Mouse (Mus musculus): ENCODE results near the gene Tlr2.
"Not testable (repeated sequence)": the region's sequence is repeated elsewhere in the genome, so short reads cannot be mapped to it uniquely, and the experiment has no call there.

Tlr2 gene

GRCm38 (mm10) chr3:83841095-83841850 is at the start of gene Tlr2:
Gene Tlr2, minus strand, starts transcription at chr3:83841767.
- peak; percentile 34 for DNase-seq (ENCODE audit: low read depth, low spot score)

DNA sequence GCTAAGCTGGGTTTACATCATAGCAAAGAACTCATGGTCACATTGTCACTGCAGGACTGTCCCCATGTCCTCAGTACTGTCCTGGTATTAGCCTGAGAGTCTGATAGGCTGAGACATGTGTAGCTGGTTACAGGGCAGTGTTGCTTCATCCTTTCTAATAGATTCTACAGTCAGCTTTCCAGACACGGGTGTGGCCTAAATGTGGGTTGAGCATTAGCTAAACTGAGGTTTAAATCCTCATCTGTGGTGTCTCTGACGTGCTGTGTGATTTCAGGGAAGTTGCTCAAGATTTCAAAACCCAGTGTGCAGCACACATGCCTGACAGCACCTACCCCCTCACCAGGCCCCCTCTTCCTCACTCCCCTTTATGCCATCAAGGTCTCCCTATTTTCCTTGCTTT is 43.6 kb upstream of the Tlr2 start:
- no peak for DNase-seq (ENCODE audit: low read depth, low spot score)

DNA sequence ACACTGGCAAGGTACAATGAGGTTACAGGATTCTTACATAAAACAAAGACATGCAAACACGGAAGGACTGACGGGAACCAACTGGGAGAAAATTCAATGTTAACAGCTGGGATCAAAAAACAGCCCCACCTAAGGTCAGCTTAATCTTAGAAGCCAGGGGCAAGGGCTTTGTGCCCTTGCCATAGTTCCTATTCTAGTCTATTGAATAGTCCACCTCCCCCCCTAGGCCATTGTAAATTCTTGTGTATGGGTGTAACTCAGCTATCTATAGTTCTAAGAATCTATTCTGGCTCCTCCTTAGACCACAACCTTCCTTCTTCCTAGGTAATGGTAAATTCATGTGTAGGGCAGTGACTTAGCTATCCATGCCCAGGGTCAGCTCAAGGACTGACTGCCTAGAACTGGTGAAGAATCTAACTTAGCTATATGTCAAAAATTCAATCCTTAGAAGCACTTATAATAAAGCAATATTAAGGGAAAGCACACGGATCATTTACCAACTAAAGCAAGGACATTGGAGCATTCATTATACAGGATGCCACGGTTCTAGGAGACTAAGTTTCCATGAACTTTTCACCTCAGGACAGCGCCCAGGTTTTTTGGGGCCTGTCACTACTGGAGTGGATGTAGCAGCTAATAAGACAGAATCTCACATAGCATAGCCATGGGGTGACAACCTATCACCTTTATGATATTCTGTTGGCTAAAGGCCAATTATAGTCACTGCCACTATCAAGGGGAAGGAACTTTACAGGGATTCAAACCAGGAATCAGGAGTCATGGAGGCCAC is 37.9 kb upstream of the Tlr2 start:
- not testable (repeated sequence) for DNase-seq (ENCODE audit: low read depth, low spot score)

- no peak for DNase-seq (ENCODE audit: low read depth, low spot score)
Observed at GRCm38 (mm10) chr3:83878801-83879200, 37.2 kb upstream of the Tlr2 start.

GRCm38 (mm10) chr3:83876299-83876698 is 34.7 kb upstream of the Tlr2 start:
- no peak for DNase-seq (ENCODE audit: low read depth, low spot score)

- DNase-seq (ENCODE audit: low read depth, low spot score): not testable (repeated sequence)
Observed at GRCm38 (mm10) chr3:83875078-83875477, 33.5 kb upstream of the Tlr2 start.

GRCm38 (mm10) chr3:83872853-83873252 is 31.3 kb upstream of the Tlr2 start:
- DNase-seq (ENCODE audit: low read depth, low spot score): not testable (repeated sequence)

- not testable (repeated sequence) for DNase-seq (ENCODE audit: low read depth, low spot score)
Observed at GRCm38 (mm10) chr3:83871962-83872361, 30.4 kb upstream of the Tlr2 start.

DNA sequence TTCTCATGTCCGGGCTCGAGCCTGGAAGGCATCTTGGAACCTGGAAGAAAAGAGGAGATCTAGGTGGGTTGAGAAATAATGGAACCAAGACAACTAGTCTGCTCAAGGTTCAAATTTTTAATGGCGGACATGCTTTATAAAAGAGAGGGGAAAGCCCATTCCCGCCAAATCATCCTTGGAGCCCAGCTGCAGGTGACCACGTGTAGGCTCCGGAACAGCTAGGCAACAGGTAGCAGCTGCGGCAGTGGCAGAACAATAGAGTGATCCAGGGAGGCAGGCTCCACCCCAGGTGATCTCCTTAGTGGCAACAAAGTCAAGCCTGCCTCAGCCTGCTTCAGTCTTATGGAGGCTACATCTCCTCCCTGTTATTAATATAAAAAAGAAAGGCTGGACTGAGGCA is 30.0 kb upstream of the Tlr2 start:
- DNase-seq (ENCODE audit: low read depth, low spot score): not testable (repeated sequence)

GRCm38 (mm10) chr3:83869776-83870175 is 28.2 kb upstream of the Tlr2 start:
- DNase-seq (ENCODE audit: low read depth, low spot score): no peak

GRCm38 (mm10) chr3:83867026-83867425 is 25.5 kb upstream of the Tlr2 start:
- DNase-seq (ENCODE audit: low read depth, low spot score): not testable (repeated sequence)

GRCm38 (mm10) chr3:83865216-83865615 is 23.6 kb upstream of the Tlr2 start:
- DNase-seq (ENCODE audit: low read depth, low spot score): no peak

DNA sequence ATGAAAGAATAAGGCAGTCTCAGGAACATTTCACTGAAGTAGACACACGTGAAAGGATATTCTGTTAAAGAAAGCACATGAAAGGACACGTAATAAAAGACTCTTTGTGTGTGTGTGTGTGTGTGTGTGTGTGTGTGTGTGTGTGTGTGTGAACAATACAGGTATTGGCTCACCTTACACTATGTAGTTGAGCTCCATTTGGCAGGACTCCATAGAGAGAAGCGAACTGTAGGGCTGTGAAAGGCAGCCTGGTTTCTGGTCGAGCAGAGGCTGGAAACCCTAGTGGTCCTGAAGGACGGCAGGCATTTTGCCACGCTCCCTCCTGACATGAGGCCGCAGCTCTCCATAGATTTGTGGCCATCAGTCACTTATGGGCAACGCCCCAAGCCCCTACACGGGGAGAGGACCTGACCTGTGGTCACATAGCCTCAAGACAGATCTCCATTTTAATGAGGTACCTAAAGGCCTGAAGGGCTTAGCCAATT is 22.5 kb upstream of the Tlr2 start:
- DNase-seq (ENCODE audit: low read depth, low spot score): no peak

DNA sequence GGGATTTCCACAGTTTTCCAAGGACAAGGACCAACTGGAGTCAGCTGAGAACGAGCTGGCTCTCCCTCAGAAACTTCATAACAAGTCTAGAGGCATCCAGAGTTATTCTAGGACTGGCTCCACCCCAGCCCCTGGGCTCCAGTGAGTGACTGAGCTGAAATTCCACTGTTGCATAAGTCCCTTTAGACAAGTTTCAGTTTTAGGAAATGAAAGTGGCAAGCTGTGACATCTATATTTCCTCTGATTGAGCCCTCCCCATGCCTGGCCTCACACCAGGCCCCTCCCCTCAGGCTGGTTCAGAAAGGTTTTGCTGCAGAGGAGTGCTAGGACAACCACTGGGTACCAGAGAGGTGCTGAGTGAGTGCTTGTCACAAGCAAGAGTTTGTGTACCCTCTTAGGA is 21.4 kb upstream of the Tlr2 start:
- no peak for DNase-seq (ENCODE audit: low read depth, low spot score)

DNA sequence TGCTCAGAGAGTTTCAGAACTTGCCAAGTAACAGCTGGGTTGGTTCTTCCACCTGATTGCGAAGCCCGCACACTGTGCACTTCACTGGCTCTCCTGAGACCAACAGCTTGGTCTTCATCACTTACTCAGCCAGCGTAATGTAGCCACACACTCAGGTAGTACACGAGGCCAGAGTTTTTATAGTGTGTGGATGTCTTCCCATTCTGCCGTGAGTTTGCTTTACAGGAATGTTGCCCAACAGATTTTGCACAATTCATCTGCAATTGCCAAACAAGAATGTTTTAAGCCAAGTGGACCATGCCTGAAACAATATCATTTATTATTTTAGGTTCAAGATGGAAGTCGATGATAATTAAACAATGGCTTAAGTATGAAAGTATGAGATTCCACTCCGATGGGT is 18.0 kb upstream of the Tlr2 start:
- no peak for DNase-seq (ENCODE audit: low read depth, low spot score)

- no peak for DNase-seq (ENCODE audit: low read depth, low spot score)
Observed at GRCm38 (mm10) chr3:83859071-83859470, 17.5 kb upstream of the Tlr2 start.

GRCm38 (mm10) chr3:83857621-83858020 is 16.1 kb upstream of the Tlr2 start:
- no peak for DNase-seq (ENCODE audit: low read depth, low spot score)

GRCm38 (mm10) chr3:83855643-83856042 is 14.1 kb upstream of the Tlr2 start:
- no peak for DNase-seq (ENCODE audit: low read depth, low spot score)

GRCm38 (mm10) chr3:83849341-83849740 is 7.8 kb upstream of the Tlr2 start:
- DNase-seq (ENCODE audit: low read depth, low spot score): no peak

- no peak for DNase-seq (ENCODE audit: low read depth, low spot score)
Observed at GRCm38 (mm10) chr3:83844766-83845520, 3.4 kb upstream of the Tlr2 start.

GRCm38 (mm10) chr3:83839477-83839876 is 2.1 kb downstream of the Tlr2 start:
- no peak for DNase-seq (ENCODE audit: low read depth, low spot score)

DNA sequence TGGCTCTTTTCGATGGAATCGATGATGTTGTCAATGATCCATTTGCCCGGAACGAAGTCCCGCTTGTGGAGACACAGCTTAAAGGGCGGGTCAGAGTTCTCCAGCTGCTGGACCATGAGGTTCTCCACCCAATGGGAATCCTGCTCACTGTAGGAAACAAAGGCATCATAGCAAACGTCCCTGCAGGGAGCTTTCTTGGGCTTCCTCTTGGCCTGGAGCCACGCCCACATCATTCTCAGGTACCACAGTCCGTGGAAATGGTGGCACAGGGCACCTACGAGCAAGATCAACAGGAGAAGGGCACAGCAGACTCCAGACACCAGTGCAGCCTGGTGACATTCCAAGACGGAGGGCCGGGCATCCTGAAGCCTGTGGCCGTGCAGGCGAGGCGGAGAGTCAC is 4.9 kb downstream of the Tlr2 start:
- DNase-seq (ENCODE audit: low read depth, low spot score): no peak

Measured in forelimb bud, embryonic 11.5 days (tissue).